Mouse (Mus musculus): ENCODE data around the gene Sgsm3. TPM values are rescaled to one million over a fixed set of nuclear protein-coding genes. Genes with fewer than 3 reads are reported as not detected.

Gene Sgsm3
- polyA plus RNA-seq, 1 experiment from 2014 or later: 27.1 TPM

GRCm38 (mm10) chr15:80945851-80946250, 31.7 kb upstream of the Sgsm3 start:
- no peak for ATAC-seq (ENCODE audit: insufficient number of reproducible peaks, insufficient read depth, low FRiP score, low TSS enrichment, low read depth)
- peaks cover 11% of the 10 kb centered on the region; the same call in 1 of the 2 replicates for H3K36me3 ChIP-seq
- no peak overlapping the region for H3K4me3 ChIP-seq (replicated peaks)
- no peak overlapping the region for H3K4me2 ChIP-seq
- no peak overlapping the region for H3K9ac ChIP-seq (replicated peaks)
- peaks cover 14% of the 10 kb centered on the region for H3K4me1 ChIP-seq (replicated peaks)
- H3K27ac ChIP-seq: no peak overlapping the region
- 57% methylated on average over 3 of the region's 3 CpGs for WGBS
- H3K9me3 ChIP-seq: no peaks in the 10 kb centered on the region
- no peaks in the 10 kb centered on the region for H3K27me3 ChIP-seq

- H3K4me2 ChIP-seq: peak within 1 kb of the TSS; percentile 85
- peaks cover 14% of the 10 kb centered on the region for H3K4me1 ChIP-seq (replicated peaks)
- WGBS: under 1% methylated on average over 63 of the region's 63 CpGs
- peaks cover 15% of the 10 kb centered on the region for H3K36me3 ChIP-seq
- H3K9ac ChIP-seq (replicated peaks): peak within 1 kb of the TSS; percentile 78
- H3K27me3 ChIP-seq: no peaks in the 10 kb centered on the region
- H3K27ac ChIP-seq: peak within 1 kb of the TSS; percentile 77
- H3K9me3 ChIP-seq: no peaks in the 10 kb centered on the region
- H3K4me3 ChIP-seq (replicated peaks): peak within 1 kb of the TSS; percentile 89
- peak; percentile 75; the same call in 1 of the 2 replicates for ATAC-seq (ENCODE audit: insufficient number of reproducible peaks, insufficient read depth, low FRiP score, low TSS enrichment, low read depth)
Measured at GRCm38 (mm10) chr15:80948145-80949135, 29.1 kb upstream of the Sgsm3 start, which contains the start of gene Adsl. TSS of gene Adsl (plus strand) at chr15:80948490.

- Histone ChIP-seq H3K4me3 (replicated peaks) (peak overlapping the region; percentile 89), H3K27me3 (no peaks in the 10 kb centered on the region), H3K9me3 (no peaks in the 10 kb centered on the region), H3K9ac (replicated peaks) (peak overlapping the region; percentile 78), H3K36me3 (peaks cover 25% of the 10 kb centered on the region), H3K4me1 (replicated peaks) (peaks cover 14% of the 10 kb centered on the region), H3K27ac (no peak overlapping the region), H3K4me2 (peak overlapping the region; percentile 85)
- 65% methylated on average over 4 of the region's 4 CpGs for WGBS
- no peak for ATAC-seq (ENCODE audit: insufficient number of reproducible peaks, insufficient read depth, low FRiP score, low TSS enrichment, low read depth)
Measured at GRCm38 (mm10) chr15:80949431-80949830, 28.1 kb upstream of the Sgsm3 start.

- no peak for ATAC-seq (ENCODE audit: insufficient number of reproducible peaks, insufficient read depth, low FRiP score, low TSS enrichment, low read depth)
- Histone ChIP-seq H3K9me3 (no peaks in the 10 kb centered on the region), H3K27me3 (no peaks in the 10 kb centered on the region), H3K27ac (no peak overlapping the region), H3K9ac (replicated peaks) (no peak overlapping the region), H3K4me3 (replicated peaks) (peak overlapping the region; percentile 89; the same call in 1 of the 2 replicates), H3K36me3 (peaks cover 31% of the 10 kb centered on the region), H3K4me2 (no peak overlapping the region), H3K4me1 (replicated peaks) (peaks cover 14% of the 10 kb centered on the region)
- 93% methylated on average over 7 of the region's 7 CpGs for WGBS
Measured at GRCm38 (mm10) chr15:80950055-80950454, 27.5 kb upstream of the Sgsm3 start.

GRCm38 (mm10) chr15:80953971-80954370, 23.6 kb upstream of the Sgsm3 start:
- WGBS: 89% methylated on average over 9 of the region's 9 CpGs
- Histone ChIP-seq H3K36me3 (peaks cover 70% of the 10 kb centered on the region), H3K9me3 (no peaks in the 10 kb centered on the region), H3K4me2 (no peak overlapping the region), H3K4me3 (replicated peaks) (no peak overlapping the region), H3K27ac (no peak overlapping the region), H3K9ac (replicated peaks) (no peak overlapping the region), H3K27me3 (no peaks in the 10 kb centered on the region), H3K4me1 (replicated peaks) (peaks cover 13% of the 10 kb centered on the region)
- ATAC-seq (ENCODE audit: insufficient number of reproducible peaks, insufficient read depth, low FRiP score, low TSS enrichment, low read depth): no peak

- Histone ChIP-seq H3K9ac (replicated peaks) (no peak overlapping the region), H3K27me3 (no peaks in the 10 kb centered on the region), H3K27ac (no peak overlapping the region), H3K4me3 (replicated peaks) (no peak overlapping the region), H3K4me1 (replicated peaks) (peaks cover 4% of the 10 kb centered on the region), H3K9me3 (no peaks in the 10 kb centered on the region), H3K4me2 (no peak overlapping the region), H3K36me3 (peaks cover 79% of the 10 kb centered on the region)
- WGBS: 90% methylated on average over 3 of the region's 3 CpGs
- no peak for ATAC-seq (ENCODE audit: insufficient number of reproducible peaks, insufficient read depth, low FRiP score, low TSS enrichment, low read depth)
Measured at GRCm38 (mm10) chr15:80954861-80955260, 22.7 kb upstream of the Sgsm3 start.

GRCm38 (mm10) chr15:80955836-80956438, 21.6 kb upstream of the Sgsm3 start:
- Histone ChIP-seq H3K9me3 (no peaks in the 10 kb centered on the region), H3K4me2 (no peak overlapping the region), H3K4me1 (replicated peaks) (no peaks in the 10 kb centered on the region), H3K4me3 (replicated peaks) (no peak overlapping the region), H3K27ac (no peak overlapping the region), H3K27me3 (no peaks in the 10 kb centered on the region), H3K9ac (replicated peaks) (no peak overlapping the region), H3K36me3 (peaks cover 90% of the 10 kb centered on the region)
- 96% methylated on average over 12 of the region's 12 CpGs for WGBS
- ATAC-seq (ENCODE audit: insufficient number of reproducible peaks, insufficient read depth, low FRiP score, low TSS enrichment, low read depth): no peak

- H3K27ac ChIP-seq: no peak overlapping the region
- WGBS: 94% methylated on average over 1 of the region's 1 CpGs
- no peaks in the 10 kb centered on the region for H3K27me3 ChIP-seq
- H3K36me3 ChIP-seq: peaks cover 55% of the 10 kb centered on the region
- H3K4me3 ChIP-seq (replicated peaks): no peak overlapping the region
- H3K9me3 ChIP-seq: no peaks in the 10 kb centered on the region
- H3K4me2 ChIP-seq: no peak overlapping the region
- H3K4me1 ChIP-seq (replicated peaks): no peaks in the 10 kb centered on the region
- no peak overlapping the region for H3K9ac ChIP-seq (replicated peaks)
- ATAC-seq (ENCODE audit: insufficient number of reproducible peaks, insufficient read depth, low FRiP score, low TSS enrichment, low read depth): no peak
Measured at GRCm38 (mm10) chr15:80969371-80969770, 8.2 kb upstream of the Sgsm3 start.

GRCm38 (mm10) chr15:80974311-80974710, 3.3 kb upstream of the Sgsm3 start:
- Histone ChIP-seq H3K9ac (replicated peaks) (no peak overlapping the region), H3K4me1 (replicated peaks) (peaks cover 8% of the 10 kb centered on the region; the same call in 1 of the 2 replicates), H3K27me3 (no peaks in the 10 kb centered on the region), H3K36me3 (peaks cover 11% of the 10 kb centered on the region), H3K9me3 (no peaks in the 10 kb centered on the region), H3K4me2 (no peak overlapping the region), H3K4me3 (replicated peaks) (no peak overlapping the region), H3K27ac (no peak overlapping the region)
- no peak for ATAC-seq (ENCODE audit: insufficient number of reproducible peaks, insufficient read depth, low FRiP score, low TSS enrichment, low read depth)
- WGBS: 29% methylated on average over 5 of the region's 5 CpGs

GRCm38 (mm10) chr15:80975666-80976065, 1.9 kb upstream of the Sgsm3 start:
- WGBS: 86% methylated on average over 3 of the region's 3 CpGs
- Histone ChIP-seq H3K27ac (no peak overlapping the region), H3K27me3 (no peaks in the 10 kb centered on the region), H3K9me3 (no peaks in the 10 kb centered on the region), H3K4me1 (replicated peaks) (peaks cover 8% of the 10 kb centered on the region; the same call in 1 of the 2 replicates), H3K9ac (replicated peaks) (no peak overlapping the region), H3K4me3 (replicated peaks) (no peak overlapping the region), H3K36me3 (no peaks in the 10 kb centered on the region), H3K4me2 (no peak overlapping the region)
- ATAC-seq (ENCODE audit: insufficient number of reproducible peaks, insufficient read depth, low FRiP score, low TSS enrichment, low read depth): no peak

GRCm38 (mm10) chr15:80979611-80980010, 2.0 kb downstream of the Sgsm3 start:
- WGBS: 85% methylated on average over 4 of the region's 4 CpGs
- no peaks in the 10 kb centered on the region for H3K36me3 ChIP-seq
- H3K4me1 ChIP-seq (replicated peaks): peaks cover 8% of the 10 kb centered on the region; the same call in 1 of the 2 replicates
- H3K9ac ChIP-seq (replicated peaks): no peak overlapping the region
- no peak for ATAC-seq (ENCODE audit: insufficient number of reproducible peaks, insufficient read depth, low FRiP score, low TSS enrichment, low read depth)
- H3K4me3 ChIP-seq (replicated peaks): no peak overlapping the region
- no peak overlapping the region for H3K4me2 ChIP-seq
- no peak overlapping the region for H3K27ac ChIP-seq
- H3K27me3 ChIP-seq: no peaks in the 10 kb centered on the region
- no peaks in the 10 kb centered on the region for H3K9me3 ChIP-seq

Data from limb, embryonic 12.5 days (tissue).